Mouse (Mus musculus) frontal cortex, adult 2 months (tissue): ENCODE measurements around the gene Pgam2. TPM values are rescaled to one million over a fixed set of nuclear protein-coding genes. Genes with fewer than 3 reads are reported as not detected.
"Not testable (repeated sequence)": the region's sequence is repeated elsewhere in the genome, so short reads cannot be mapped to it uniquely, and the experiment has no call there.

Experiments
- DNase-seq, 2 experiments: peaks; one replicate each; pipeline ENCODE4 v3.0.0; 2022; ENCODE audit warnings: low spot score in 1 of 2; ENCODE audit errors: extremely low spot score in 1 of 2
- polyA plus RNA-seq: library from polyadenylated mRNA; depleted of rRNA; stranded (reverse); fragments of >200 nt; gene quantifications from 2 replicates; pipeline ENCODE4 v1.2.3, GENCODE M21; 2012

Gene Pgam2
- polyA plus RNA-seq, 1 experiment: 11.0 TPM

- not testable (repeated sequence) for DNase-seq
These were observed 6.0 kb upstream of the Pgam2 start for GRCm38 (mm10) chr11:5809487-5809886.

GRCm38 (mm10) chr11:5807956-5808355, 4.4 kb upstream of the Pgam2 start:
- DNase-seq: no peak

DNA sequence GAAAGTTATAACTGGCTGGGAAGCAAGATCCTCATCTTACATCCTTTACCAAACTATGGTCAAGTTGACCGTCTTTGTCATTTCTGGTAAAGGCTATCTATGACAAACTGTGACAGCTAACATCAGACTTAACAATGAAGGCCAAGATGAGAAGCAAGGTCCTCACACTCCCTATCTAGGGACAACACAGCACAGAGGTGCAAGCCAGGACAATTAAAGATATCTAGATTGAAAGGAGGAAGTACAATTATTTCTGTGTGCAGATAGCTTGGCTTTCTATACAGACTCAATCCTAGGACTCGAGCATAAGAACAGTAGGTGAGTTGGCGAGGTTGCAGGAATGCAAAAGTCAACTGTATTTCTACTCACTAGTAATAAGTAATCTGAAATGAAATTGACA, 2.2 kb upstream of the Pgam2 start:
- no peak for DNase-seq

- no peak for DNase-seq
These were observed 641 bp upstream of the Pgam2 start for GRCm38 (mm10) chr11:5804174-5804573.

- DNase-seq: no peak
These were observed 896 bp downstream of the Pgam2 start for GRCm38 (mm10) chr11:5802457-5803217.

DNA sequence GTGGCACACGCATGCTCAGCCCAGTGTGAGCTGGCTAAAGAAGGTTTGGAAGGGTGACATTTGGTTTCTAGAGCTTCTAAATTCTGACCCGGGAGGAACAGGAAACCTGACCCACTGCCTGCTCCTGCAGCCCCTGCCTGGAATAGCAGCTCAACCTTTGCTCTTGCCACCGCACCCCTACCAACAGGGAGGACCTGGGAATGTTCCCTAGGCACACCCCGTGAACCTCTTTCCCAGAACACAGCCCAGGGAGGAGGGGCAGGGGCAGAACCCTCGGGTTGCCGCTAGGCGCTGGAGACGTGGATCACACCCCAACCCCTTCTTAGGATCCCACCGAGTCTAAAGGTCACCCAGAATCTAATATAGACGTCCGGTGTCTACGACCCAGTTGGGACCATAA, 1.5 kb downstream of the Pgam2 start:
- no peak for DNase-seq

- no peak for DNase-seq
These were observed 2.0 kb downstream of the Pgam2 start for GRCm38 (mm10) chr11:5801511-5801910.

DNA sequence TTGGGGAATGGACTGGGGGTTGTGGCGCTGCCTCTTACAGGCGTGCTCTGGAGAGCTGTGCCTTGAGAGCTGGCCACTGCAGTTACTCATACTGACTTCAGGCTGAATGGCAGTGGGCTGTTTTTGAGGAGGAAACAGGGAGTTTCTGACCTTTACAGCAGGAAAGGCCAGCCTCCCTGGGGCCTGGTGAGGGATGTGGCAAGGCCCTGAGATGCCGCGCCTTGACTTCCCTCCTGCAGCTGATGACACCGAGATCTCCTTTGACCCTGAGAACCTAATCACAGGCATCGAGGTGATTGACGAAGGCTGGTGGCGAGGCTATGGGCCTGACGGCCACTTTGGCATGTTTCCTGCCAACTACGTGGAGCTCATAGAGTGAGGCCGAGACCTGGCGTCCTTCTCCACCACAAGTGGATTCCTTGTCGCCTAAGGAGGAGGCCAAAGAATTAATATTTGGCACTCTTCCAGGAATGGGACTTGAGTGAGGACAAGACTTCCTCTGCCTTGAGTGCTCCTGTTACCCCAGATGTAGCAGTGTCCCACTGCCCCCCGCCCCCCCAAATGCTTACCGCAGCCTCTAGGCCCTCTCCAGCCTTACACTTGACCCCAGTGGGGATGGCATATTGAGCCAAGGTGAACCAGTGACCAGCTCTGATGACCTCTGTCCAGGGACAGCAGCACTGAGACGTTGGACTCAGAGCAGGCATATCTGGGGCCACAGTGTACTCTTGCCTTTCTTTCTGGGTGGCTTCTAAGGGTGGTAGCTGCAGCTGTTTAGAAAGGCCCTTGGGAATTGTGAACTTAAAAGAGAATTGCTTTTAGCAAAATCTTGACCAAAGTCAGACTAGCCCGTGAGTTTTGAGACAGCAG, 3.7 kb downstream of the Pgam2 start:
- DNase-seq: no peak

- no peak for DNase-seq
These were observed 5.6 kb downstream of the Pgam2 start for GRCm38 (mm10) chr11:5797928-5798327.

GRCm38 (mm10) chr11:5797371-5797770, 6.2 kb downstream of the Pgam2 start:
- DNase-seq: no peak

- no peak for DNase-seq
These were observed 6.6 kb downstream of the Pgam2 start for GRCm38 (mm10) chr11:5796939-5797338.

GRCm38 (mm10) chr11:5795706-5796105, 7.8 kb downstream of the Pgam2 start:
- DNase-seq: peak; percentile 39 to 62

DNA sequence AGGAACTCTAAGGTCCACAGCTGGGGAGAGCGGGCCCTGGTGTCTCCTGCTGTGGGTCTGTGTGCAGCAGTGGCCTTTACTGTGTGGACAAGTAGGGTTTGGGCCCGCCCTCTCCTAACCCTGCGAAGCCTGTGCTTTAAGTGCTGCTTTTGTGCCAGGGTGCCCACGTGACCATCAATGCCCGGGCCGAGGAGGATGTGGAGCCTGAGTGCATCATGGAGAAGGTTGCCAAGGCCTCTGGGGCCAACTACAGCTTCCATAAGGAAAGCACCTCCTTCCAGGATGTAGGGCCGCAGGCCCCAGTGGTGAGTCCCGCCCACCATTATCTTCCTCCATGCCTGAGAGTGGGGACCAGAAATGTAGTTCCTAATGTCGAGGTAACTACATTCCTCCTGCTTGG, 8.2 kb downstream of the Pgam2 start:
- DNase-seq: no peak

- no peak for DNase-seq
These were observed 13.1 kb downstream of the Pgam2 start for GRCm38 (mm10) chr11:5790431-5790830.

- no peak for DNase-seq
These were observed 13.7 kb downstream of the Pgam2 start for GRCm38 (mm10) chr11:5789754-5790333.

GRCm38 (mm10) chr11:5789071-5789753, 14.3 kb downstream of the Pgam2 start:
- no peak for DNase-seq

DNA sequence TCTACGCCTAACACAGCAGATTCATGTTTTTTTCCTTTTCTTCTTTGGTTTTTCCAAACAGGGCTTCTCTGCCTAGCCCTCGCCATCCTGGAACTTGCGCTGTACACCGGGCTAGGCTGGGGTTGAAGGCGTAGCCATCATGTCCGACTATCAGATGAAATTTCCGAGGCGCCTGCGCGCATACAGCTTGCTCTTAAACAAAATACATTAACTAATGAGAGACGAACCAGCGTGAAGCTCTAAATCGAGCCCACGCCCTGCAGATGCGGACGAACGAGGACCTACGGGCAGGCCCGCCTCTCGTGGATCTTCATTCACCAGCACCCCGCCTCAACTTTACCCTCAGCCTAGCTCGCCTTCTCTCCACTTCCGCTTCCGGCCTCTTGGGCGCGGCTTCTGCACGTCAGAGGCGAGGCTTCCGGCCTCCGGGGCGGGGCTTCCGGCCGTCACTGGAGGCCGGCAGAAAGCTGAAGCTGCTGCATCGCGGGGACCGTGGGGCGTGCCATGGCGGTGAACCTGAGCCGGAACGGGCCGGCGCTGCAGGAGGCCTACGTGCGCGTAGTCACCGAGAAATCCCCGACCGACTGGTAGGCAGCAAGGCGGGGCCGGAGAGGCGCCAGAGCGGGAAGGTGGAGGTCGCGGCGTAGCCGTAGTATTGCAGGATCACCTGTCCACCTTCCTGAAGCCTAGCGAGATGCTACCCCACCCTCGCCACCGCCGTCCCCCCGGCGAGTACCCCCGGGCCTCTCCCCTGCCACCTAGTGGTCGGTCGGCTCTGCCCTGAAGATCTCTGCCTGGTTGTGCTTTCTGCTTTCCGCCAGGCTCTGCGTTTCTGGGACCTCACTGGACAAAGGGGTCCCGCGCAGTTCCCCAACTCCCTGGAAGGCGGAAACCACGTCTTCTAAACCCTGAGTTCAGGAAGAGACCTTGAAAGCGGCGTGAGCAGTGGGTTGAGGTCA, 15.2 kb downstream of the Pgam2 start, which contains the start of gene Dbnl:
Dbnl (plus strand) TSS at position 433 of the 959 bp plus-strand sequence.
- DNase-seq: peak; percentile 89 to 96

DNA sequence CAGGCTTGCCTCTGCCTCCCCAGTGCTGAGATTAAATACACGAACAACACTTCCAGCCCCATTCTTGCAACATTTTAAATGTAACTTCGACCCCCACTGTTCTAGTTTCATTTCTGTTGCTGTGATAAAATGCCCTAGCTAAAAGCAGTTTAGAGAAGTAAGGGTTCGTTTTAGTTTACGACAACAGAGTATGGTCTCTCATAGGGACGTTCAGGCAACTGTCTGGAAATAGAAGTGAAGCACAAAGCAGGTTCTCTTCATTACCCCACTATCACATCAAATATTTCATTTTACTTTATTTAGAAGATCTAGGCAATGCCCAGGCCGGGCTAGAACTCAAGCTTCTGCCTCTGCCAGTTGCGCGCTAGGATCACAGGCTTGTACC, 15.9 kb downstream of the Pgam2 start:
- no peak for DNase-seq

DNA sequence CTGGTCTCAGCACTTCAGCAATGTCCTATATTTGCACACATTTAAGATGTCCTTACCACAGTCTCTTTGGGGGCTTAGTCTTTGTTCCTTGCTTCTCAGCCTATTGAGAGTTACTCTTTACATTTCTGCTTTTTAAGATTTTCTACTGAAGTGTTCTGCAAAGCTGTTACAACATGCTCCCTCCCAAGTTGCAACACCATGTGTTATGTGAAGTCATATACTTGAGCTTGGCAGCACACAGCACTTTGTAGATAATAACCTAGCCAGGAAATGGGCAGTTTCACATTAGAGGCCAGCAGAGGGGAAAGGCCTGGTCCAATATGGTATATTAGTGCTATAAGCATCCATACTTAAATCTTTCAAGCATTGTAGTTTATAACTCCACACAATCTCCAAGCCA, 17.8 kb downstream of the Pgam2 start:
- DNase-seq: no peak
